Mouse (Mus musculus) cerebellum, postnatal 25 days (tissue): Measurements from ENCODE around the gene Prkn.
A peak's percentile ranks its signal among the peaks of the same experiment; 100 is the strongest.

Experiments
- DNase-seq, 2 experiments: peaks; one replicate each; pipeline ENCODE4 v3.0.0; 2021; ENCODE audit warnings: mixed read lengths in 2 of 2

The Prkn gene

GRCm38 (mm10) chr17:12029362-12029761, 1189.2 kb downstream of the Prkn start:
- DNase-seq, result no peak

- DNase-seq, result no peak
Observed at GRCm38 (mm10) chr17:12029921-12030461, 1189.8 kb downstream of the Prkn start.

DNA sequence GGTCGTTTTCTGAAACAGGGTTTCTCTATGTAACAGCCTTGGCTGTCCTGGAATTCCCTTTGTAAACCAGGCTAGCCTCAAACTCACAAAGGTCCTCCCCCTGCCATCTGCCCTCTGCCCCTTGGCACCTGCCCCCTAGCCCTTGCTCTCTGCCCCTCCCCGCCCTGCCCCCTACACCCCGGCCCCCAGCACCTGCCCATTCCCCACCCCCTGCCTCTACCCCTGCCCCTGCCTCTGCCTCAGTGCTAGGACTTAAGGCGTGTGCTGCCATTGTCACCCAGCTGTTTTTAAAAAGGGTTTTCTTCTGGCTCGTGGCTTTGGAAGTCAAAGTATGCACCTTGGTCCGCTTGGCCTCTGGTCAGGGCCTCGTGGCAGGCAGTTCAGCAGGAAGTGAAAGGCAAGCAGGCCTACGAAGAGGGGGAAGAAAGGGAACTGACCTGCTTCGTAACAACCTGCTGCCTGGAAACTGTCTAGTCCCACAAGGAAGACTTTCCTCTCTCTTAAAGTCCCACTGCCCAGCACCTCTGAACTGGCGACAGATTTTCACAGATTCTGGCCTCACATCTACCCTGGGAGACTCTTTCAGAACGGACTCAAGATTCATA, 1190.5 kb downstream of the Prkn start:
- no peak for DNase-seq

DNA sequence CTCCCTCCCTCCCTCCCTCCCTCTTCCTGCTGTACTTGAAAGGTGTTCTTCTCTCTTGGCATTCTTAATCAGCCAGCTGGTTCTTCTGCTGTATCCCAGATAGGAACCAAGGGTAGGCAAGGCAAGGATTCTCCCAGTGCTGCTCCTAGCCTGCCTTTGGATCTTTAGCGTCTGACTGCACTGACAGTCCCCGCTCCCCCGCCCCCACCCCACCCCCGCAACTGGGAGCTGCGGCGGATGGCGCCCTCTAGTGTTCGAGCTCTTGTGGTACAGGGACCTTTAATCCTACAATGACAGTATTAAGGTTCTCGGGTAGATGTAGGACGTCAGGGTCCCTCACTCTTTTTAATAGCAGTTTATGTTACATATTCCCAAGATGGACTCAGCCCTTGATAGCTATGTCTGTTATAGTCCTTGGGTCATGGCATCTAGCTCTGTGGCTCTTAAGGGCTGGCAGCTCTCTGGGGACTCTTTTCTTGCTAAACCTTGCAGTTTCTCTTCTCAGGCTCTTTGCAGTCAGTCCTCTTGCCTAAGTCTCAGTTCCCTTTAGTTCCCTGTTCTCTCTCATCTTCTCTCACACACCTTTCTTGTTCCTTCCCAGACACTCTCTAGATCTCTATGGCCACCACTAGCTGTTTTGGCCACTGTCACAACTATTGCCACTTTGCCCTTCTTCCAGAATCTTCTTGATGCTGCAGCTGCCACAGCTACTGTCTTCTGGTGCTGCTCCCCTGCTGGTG, 1191.2 kb downstream of the Prkn start:
- DNase-seq, result peak; percentile 76 to 84

DNA sequence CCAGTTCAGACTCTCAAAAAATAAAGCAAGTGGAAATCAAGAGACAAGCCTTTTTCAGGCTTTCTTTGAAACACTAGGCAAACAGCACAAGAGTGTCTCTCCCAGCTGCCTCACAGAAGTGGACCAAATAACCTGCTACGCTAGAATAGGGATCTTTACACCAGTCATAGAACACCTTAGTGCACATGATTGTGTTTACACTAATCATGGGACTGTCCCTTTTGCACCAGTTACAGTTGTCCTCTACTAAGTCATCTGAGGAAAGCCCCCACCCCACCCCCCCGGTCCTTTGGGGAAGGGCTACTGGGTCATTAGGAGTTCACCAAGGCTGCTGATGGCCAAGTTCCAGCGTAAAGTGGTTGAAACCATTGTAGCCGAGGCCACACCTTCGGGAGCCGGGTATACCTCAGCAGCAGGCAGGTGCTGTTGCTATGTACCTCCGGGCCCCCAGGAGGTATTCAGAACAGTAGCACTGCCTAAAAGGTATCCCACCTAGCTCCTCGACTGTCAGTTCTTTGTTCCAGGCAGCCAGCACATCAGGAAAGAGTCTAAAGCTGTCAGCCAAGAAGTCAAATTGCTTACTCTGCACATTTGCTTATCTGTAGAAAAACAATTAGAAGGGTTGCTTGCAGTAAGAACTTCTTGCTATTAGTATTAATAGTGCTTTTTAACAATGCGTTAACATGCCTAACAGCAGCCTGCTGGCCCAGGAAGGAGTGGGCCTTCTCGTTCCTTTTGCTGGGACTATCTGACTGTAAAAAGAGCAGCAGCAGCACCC, 1192.0 kb downstream of the Prkn start:
- DNase-seq, result peak in 1 of 2 experiments; percentile 5

DNA sequence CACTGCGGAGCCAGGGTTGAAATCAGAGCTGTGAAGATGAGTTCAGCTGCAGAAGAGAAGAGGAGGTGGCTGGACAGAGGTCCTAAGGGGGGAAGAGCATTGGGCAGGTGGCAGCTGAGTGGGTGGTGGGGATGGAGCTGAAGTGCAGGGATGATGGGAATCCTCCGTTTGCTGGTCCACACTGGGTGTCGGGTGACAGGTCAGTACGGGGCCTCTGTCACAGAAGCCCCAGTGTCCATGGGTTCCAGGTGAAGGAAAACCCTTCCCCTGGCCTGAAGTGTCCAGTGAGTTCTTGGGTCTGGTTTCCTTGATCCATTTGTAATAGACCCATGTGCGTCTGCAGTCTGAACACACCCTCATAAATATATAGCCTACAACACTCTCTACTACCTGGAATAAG, 1195.2 kb downstream of the Prkn start:
- DNase-seq, result peak in 1 of 2 experiments; percentile 3

- peak; percentile 72 to 86 for DNase-seq
Observed at GRCm38 (mm10) chr17:12036205-12036604, 1196.0 kb downstream of the Prkn start.

DNA sequence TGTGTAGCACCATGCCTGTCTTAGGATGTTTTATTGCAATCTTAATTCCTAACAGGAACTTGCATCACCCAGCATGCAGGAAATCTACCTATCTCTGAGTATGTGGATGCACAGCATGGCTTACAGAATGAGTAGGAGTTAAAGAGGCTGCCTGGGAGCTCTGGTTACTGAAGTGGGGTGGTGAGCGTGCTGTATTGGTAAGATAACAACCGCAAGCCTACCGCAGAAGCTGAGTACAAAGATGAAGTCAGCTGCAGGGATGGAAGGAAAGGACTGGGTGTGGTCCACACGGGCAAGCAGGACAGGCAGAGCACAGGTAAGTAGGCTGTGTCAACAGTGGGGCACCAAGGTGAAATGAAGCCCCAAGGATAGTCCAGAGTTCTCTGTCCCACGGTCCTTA, 1196.9 kb downstream of the Prkn start:
- DNase-seq, result peak in 1 of 2 experiments; percentile 1

- peak in 1 of 2 experiments; percentile 4 for DNase-seq
Observed at GRCm38 (mm10) chr17:12037574-12037973, 1197.4 kb downstream of the Prkn start.

- DNase-seq, result peak in 1 of 2 experiments; percentile 7
Observed at GRCm38 (mm10) chr17:12038499-12038898, 1198.3 kb downstream of the Prkn start.

DNA sequence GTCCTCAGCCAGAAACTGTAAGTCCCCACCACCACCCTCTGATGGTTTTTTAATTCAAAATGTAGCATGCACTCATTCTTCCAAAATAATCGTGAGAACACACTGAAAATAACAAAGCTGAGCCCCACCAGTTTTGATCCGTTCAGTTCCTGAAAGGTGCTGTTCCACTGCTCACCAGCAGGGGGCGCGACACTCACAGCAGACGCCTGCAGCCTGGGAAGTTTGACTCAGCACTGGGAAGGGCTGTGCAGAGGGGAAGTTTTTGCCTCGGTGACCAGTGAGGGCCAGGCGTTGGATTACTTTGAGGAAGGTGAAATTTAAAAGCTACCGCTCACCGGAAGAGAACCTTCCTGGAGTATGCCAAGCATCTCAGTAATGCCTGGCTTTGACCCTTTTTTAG, 1199.0 kb downstream of the Prkn start:
- DNase-seq, result peak; percentile 90 to 92

DNA sequence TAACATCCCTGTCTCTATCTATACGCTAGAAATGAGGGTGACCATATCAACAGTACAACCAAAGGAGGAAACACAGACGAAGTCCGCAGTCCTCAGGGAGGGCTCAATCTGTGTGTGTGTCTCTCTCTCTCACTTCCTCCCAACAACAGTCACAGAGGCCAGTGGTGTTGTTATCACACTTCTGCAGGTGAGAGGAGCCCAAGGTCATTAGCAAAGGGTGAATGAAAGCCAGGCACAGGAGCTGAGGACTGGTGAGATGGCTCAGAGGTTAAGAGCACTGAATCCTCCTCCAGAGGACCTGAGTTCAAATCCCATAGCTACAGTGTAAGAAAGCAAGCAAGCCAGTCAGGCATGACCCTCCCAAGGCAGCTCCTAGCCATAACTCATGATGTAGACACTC, 1199.7 kb downstream of the Prkn start:
- DNase-seq, result peak in 1 of 2 experiments; percentile 6

DNA sequence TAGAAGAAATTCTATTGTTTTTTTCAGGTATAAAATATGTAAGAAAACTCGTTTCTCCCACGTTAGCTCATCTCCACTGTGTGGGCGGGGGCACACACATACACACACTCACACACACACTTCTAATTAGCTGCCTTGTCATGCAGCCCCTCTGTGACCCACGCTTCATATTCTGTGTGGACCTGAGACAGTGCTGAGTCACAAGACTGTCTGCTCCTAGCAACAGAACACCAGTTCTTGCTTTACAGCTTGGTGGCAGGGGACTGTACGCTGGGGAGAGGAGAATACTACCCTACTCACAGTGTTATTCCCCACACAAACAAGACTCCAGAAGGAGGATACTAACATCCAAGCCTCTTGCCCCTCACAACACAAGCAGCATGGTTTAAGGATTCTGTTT, 1200.4 kb downstream of the Prkn start:
- no peak for DNase-seq

- no peak for DNase-seq
Observed at GRCm38 (mm10) chr17:12041091-12041655, 1201.0 kb downstream of the Prkn start.

DNA sequence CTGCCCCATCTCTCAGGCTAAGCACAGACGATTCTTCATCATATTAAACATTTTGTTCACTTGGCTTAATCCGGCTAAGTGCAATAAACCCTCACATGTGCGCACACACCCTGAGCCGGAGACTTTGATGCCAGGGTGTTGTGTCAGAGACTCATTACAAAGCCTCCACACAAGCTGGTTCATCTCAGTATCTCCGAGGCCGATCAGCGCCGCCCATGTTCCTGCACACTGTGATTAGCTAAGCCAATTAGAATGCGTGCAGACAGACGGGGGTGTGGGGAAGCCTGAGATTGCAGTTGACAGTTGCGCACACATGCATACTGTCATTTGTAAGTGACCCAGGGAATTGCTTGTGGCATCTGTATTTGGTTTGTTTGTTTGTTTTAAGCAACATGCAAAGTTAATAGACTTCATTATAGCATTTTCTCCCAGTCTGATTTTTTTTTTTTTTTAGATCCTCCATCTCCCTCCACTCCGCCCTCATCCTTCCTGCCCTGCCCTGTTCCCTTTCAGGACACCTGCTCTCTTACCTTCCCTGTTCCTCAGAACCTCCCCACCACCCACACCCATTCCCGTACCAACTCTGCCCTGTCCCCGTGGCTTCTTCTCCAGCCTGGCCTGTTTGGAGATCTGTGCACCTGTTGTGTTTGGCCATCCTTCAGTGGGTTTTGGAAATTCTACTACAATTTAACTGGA, 1202.5 kb downstream of the Prkn start:
- peak in 1 of 2 experiments; percentile 31 for DNase-seq

DNA sequence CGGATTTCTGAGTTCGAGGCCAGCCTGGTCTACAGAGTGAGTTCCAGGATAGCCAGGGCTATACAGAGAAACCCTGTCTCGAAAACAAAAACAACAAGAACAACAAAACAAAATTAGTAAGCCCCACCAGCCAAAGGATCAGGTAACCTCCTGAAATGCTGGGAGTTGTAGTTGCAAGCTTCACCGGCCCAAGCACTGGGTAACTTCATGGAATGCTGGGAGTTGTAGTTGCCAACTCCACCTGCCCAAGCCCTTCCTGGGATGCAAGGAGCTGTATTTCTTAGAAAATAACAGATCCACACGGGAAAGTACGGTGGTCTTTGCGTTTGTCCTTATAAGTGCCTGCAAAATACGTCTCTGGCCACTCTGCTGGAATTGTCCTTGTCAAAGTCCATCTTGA, 1204.0 kb downstream of the Prkn start:
- no peak for DNase-seq

DNA sequence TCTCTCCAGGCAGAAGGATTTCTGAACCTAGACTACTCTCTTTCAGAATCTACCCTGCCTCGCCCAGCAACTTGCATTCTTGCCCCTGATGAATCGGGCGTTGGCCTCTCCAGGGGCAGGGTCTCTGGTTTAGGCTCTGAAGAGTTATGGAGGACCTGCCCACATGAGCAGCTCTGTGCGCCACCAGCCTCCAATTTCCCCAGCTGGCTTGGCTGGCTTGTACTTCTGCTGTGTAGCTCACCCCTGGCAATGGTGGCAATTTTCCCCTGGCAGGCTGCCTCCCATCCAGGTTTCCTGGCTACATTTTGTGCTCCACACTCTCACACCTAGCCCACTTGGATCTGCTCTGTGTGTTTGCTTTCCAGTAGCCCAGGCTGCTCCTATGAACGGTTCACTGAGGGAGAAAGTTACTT, 1205.7 kb downstream of the Prkn start:
- peak; percentile 82 to 84 for DNase-seq

- DNase-seq, result no peak
Observed at GRCm38 (mm10) chr17:12047032-12047431, 1206.8 kb downstream of the Prkn start.

GRCm38 (mm10) chr17:12047523-12047922, 1207.3 kb downstream of the Prkn start:
- no peak for DNase-seq

- DNase-seq, result no peak
Observed at GRCm38 (mm10) chr17:12048695-12049490, 1208.7 kb downstream of the Prkn start.

DNA sequence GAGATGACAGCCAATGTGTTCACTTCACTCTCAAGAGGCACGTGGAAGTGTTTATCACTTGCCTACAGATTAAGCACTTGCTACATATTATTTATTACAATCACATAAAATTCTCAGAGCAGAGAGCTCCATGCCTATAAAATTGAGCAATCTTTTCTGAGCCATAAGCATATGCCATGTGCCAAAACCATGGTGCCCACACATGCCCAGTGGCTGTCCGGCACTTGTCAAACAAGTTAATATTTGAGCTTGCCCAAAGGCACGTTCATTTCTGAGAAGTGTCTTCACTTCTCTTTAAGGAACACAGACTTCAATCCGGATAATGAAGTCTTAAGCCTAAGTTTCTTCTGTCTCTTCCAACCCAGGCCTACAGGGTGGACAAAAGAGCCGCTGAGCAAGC, 1210.1 kb downstream of the Prkn start:
- no peak for DNase-seq

DNA sequence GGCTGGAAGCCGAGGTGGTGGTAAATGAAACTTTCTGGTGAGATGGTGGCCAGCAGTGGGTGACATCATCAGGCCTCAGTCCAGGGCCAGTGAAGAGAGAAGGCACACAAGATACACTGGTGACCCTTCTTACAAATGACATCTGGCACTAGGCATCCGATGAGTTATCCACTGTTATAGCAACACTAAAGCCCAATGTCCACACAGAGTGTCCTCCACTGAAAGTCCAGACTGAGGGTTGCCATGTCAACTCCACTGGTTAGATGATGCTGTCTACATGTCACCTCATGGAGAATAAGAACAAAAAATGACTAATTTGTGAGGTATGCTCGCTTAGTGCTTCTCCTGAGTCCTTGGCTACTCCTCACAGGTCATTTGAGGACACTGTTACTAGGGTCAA, 1210.8 kb downstream of the Prkn start:
- DNase-seq, result no peak
